Mouse (Mus musculus) bone marrow, adult 2 months (tissue): ENCODE results near the gene Atp5mpl.
A peak's percentile ranks its signal among the peaks of the same experiment; 100 is the strongest.

ENCODE experiments used
- CTCF ChIP-seq: fragments of 200-500 bp; IDR thresholded peaks from 2 replicates; pipeline ENCODE4 v1.5.1; 2011; ENCODE audit warnings: low read length, control low read depth; ENCODE audit not compliant: control insufficient read depth, insufficient read depth
- POLR2A ChIP-seq: fragments of 200-500 bp; IDR thresholded peaks from 2 replicates; pipeline ENCODE4 v1.6.1; 2011; ENCODE audit warnings: low read depth, mild to moderate bottlenecking, control low read depth, low read length, borderline replicate concordance; ENCODE audit not compliant: control insufficient read depth

- TF ChIP-seq POLR2A (peak; percentile 11; the same call in 1 of the 2 replicates), CTCF (no peak)
Measured at GRCm38 (mm10) chr12:111943421-111944064, 23.2 kb downstream of the Atp5mpl start.
